Mouse (Mus musculus) G1E (cell line): ENCODE data around the gene 9030025P20Rik.
"Not testable (repeated sequence)": the region's sequence is repeated elsewhere in the genome, so short reads cannot be mapped to it uniquely, and the experiment has no call there.

Experiments
- CTCF ChIP-seq: IDR thresholded peaks from 2 replicates; pipeline ENCODE4 v1.5.1; 2012; ENCODE audit warnings: low read depth, low read length, inconsistent platforms, mixed read lengths
- GATA1 ChIP-seq: IDR thresholded peaks from 2 replicates; pipeline ENCODE4 v1.6.1; 2012; ENCODE audit warnings: borderline replicate concordance, low read length, inconsistent platforms, mixed read lengths
- GATA2 ChIP-seq: IDR thresholded peaks from 2 replicates; pipeline ENCODE4 v1.6.1; 2012; ENCODE audit warnings: low read depth, low read length, inconsistent platforms, borderline replicate concordance
- POLR2AphosphoS5 ChIP-seq: IDR thresholded peaks from 2 replicates; pipeline ENCODE4 v1.6.1; 2012; ENCODE audit warnings: low read depth, low read length, inconsistent platforms; ENCODE audit not compliant: insufficient replicate concordance
- TAL1 ChIP-seq: conservative IDR thresholded peaks from 2 replicates; pipeline ENCODE4 v1.6.1; 2012; ENCODE audit warnings: low read depth, low read length, inconsistent platforms, mixed read lengths

GRCm38 (mm10) chr17:14990116-14990702, 11.9 kb downstream of the 9030025P20Rik start:
- TF ChIP-seq CTCF, GATA1, POLR2AphosphoS5, GATA2, TAL1: not testable (repeated sequence)
